Mouse (Mus musculus) hindbrain, embryonic 13.5 days (tissue): ENCODE measurements around the gene Nme2. TPM values are rescaled to one million over a fixed set of nuclear protein-coding genes. Genes with fewer than 3 reads are reported as not detected.

Source experiments
- ATAC-seq: fragments of 200-750 bp; cut with Nextera tagmentation; 2 replicates; pipeline ENCODE4 v1.8.0; 2017; ENCODE audit warnings: moderate TSS enrichment; ENCODE audit not compliant: low FRiP score
- H3K27ac ChIP-seq: fragments of 300-500 bp; sonication (generic); 2 replicates; pipeline ENCODE4 v1.5.1; 2015; ENCODE audit warnings: inconsistent platforms, mild to moderate bottlenecking, moderate library complexity
- H3K27me3 ChIP-seq: fragments of 300-500 bp; sonication (generic); 2 replicates; pipeline ENCODE4 v1.6.1; 2015; ENCODE audit warnings: mild to moderate bottlenecking, inconsistent platforms
- H3K36me3 ChIP-seq: fragments of 300-500 bp; sonication (generic); 2 replicates; pipeline ENCODE4 v1.6.1; 2015; ENCODE audit warnings: mild to moderate bottlenecking, inconsistent platforms
- H3K4me1 ChIP-seq: fragments of 300-500 bp; sonication (generic); replicated peaks from 2 replicates; pipeline ENCODE4 v1.6.1; 2015; ENCODE audit warnings: inconsistent platforms
- H3K4me2 ChIP-seq: fragments of 300-500 bp; sonication (generic); 2 replicates; pipeline ENCODE4 v1.6.1; 2015; ENCODE audit warnings: inconsistent platforms, mild to moderate bottlenecking, moderate library complexity
- H3K4me3 ChIP-seq: fragments of 300-500 bp; sonication (generic); 2 replicates; pipeline ENCODE4 v1.5.1; 2015; ENCODE audit warnings: mild to moderate bottlenecking, inconsistent platforms
- H3K9ac ChIP-seq: fragments of 300-500 bp; sonication (generic); 2 replicates; pipeline ENCODE4 v1.6.1; 2015; ENCODE audit warnings: mild to moderate bottlenecking, inconsistent platforms
- H3K9me3 ChIP-seq: fragments of 300-500 bp; sonication (generic); 2 replicates; pipeline ENCODE4 v1.6.1; 2016; ENCODE audit warnings: inconsistent platforms
- WGBS: fragments of 180-500 bp; shearing (Covaris S2); methylation state at CpG from one replicate; pipeline ENCODE4 v1.1.7; 2015; 5-methylcytosine and 5-hydroxymethylcytosine counted together
- polyA plus RNA-seq: library from polyadenylated mRNA; unstranded; fragments of >200 nt; fragmentation: Nextera tagmentation; extraction: Ambion mirVana; gene quantifications from 2 replicates; pipeline ENCODE4 v1.2.1, GENCODE M21; 2015

Gene Nme2
- polyA plus RNA-seq, 1 experiment from 2014 or later: 80.5 TPM

- H3K9ac ChIP-seq: no peak overlapping the region
- no peak overlapping the region for H3K27ac ChIP-seq
- no peaks in the 10 kb centered on the region for H3K4me1 ChIP-seq
- no peak for ATAC-seq
- H3K27me3 ChIP-seq: no peaks in the 10 kb centered on the region
- 95% methylated on average over 9 of the region's 9 CpGs for WGBS
- no peaks in the 10 kb centered on the region for H3K9me3 ChIP-seq
- no peak overlapping the region for H3K4me3 ChIP-seq
- H3K4me2 ChIP-seq: no peak overlapping the region
- peaks cover 66% of the 10 kb centered on the region for H3K36me3 ChIP-seq
Observed at GRCm38 (mm10) chr11:93908829-93909228, 47.2 kb downstream of the Nme2 start.

- Histone ChIP-seq H3K4me2 (no peak overlapping the region), H3K9ac (no peak overlapping the region), H3K36me3 (peaks cover 60% of the 10 kb centered on the region), H3K27me3 (no peaks in the 10 kb centered on the region), H3K27ac (no peak overlapping the region), H3K4me3 (no peak overlapping the region), H3K9me3 (no peaks in the 10 kb centered on the region), H3K4me1 (no peaks in the 10 kb centered on the region)
- no peak for ATAC-seq
- WGBS: 92% methylated on average over 3 of the region's 3 CpGs
Observed at GRCm38 (mm10) chr11:93907839-93908238, 48.2 kb downstream of the Nme2 start.

DNA sequence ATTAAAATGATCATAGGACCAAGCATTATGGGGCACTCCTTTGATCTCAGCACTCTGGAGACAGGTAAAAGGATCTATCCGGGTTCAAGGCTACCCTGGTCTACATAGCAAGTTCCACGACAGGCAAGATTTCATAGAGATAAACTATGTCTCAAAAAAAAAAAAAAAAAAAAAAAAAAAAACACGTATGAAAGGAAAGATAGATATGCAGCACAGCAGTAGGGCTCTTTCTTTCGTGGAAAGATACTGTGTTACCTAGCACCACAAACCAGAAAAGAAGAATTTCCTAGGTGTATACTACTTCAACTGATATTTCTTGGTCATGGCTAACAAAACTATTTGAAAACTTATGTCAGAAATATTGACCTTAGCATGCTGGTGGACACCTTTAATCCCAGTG, 49.2 kb downstream of the Nme2 start:
- 97% methylated on average over 3 of the region's 4 CpGs for WGBS

More for the DNA sequence above, 49.2 kb downstream of the Nme2 start:
- ATAC-seq: no peak
- Histone ChIP-seq H3K4me1 (no peaks in the 10 kb centered on the region), H3K9me3 (no peaks in the 10 kb centered on the region), H3K4me3 (no peak overlapping the region), H3K27me3 (no peaks in the 10 kb centered on the region), H3K4me2 (no peak overlapping the region), H3K36me3 (peaks cover 59% of the 10 kb centered on the region), H3K27ac (no peak overlapping the region), H3K9ac (no peak overlapping the region)

Other genes with a start within 250 kb of the Nme2 start
- 29.9 and 31.8 TPM in 2 replicates for gene Utp18, start 70.5 kb downstream of the Nme2 start, polyA plus RNA-seq
- gene Mbtd1, start 70.4 kb downstream of the Nme2 start, polyA plus RNA-seq: 34.5 and 34.8 TPM in 2 replicates
- 351 and 358 TPM in 2 replicates for gene Gm20390, start 12.0 kb upstream of the Nme2 start, polyA plus RNA-seq
- gene Nme1, start 12.3 kb upstream of the Nme2 start, polyA plus RNA-seq: 340 and 371 TPM in 2 replicates
- gene Spag9, start 39.8 kb upstream of the Nme2 start, polyA plus RNA-seq: 96.8 and 98.6 TPM in 2 replicates